Mouse (Mus musculus) heart, postnatal 0 days (tissue): ENCODE measurements around the gene Cnnm2.

Experiments
- CTCF ChIP-seq: IDR thresholded peaks from 2 replicates; pipeline ENCODE4 v1.5.1; 2016; ENCODE audit warnings: antibody characterized with exemption, control low read depth, low read depth
- EP300 ChIP-seq: IDR thresholded peaks from 2 replicates; pipeline ENCODE4 v1.6.1; 2016; ENCODE audit warnings: antibody characterized with exemption, low read depth

- no peak for TF ChIP-seq CTCF
- no peak for TF ChIP-seq EP300
These were observed 125.4 kb downstream of the Cnnm2 start for GRCm38 (mm10) chr19:46886826-46887225.
